Mouse (Mus musculus) midbrain, embryonic 16.5 days (tissue): ENCODE measurements at regions not wholly inside any gene's neighbourhood (a gene's known extent, or its start where the extent isn't known, plus 50 kb on each side); places are given as distances from the start of the nearest gene placed in this dataset.

Source experiments
- ATAC-seq: fragments of 200-750 bp; cut with Nextera tagmentation; 2 replicates; pipeline ENCODE4 v1.8.0; 2017; ENCODE audit warnings: moderate TSS enrichment
- H3K27ac ChIP-seq: fragments of 300-500 bp; sonication (generic); 2 replicates; pipeline ENCODE4 v1.5.1; 2014; ENCODE audit warnings: mild to moderate bottlenecking, low read length, mixed read lengths
- H3K27me3 ChIP-seq: fragments of 300-500 bp; sonication (generic); 2 replicates; pipeline ENCODE4 v1.6.1; 2014; ENCODE audit warnings: low read depth, low read length, mixed read lengths; ENCODE audit not compliant: control insufficient read depth, insufficient read depth
- H3K36me3 ChIP-seq: fragments of 300-500 bp; sonication (generic); 2 replicates; pipeline ENCODE4 v1.6.1; 2014; ENCODE audit warnings: mild to moderate bottlenecking, low read length, moderate library complexity, mixed read lengths; ENCODE audit not compliant: control insufficient read depth, insufficient read depth
- H3K4me1 ChIP-seq: fragments of 300-500 bp; sonication (generic); 2 replicates; pipeline ENCODE4 v1.6.1; 2014; ENCODE audit warnings: mild to moderate bottlenecking, low read length, mixed read lengths; ENCODE audit not compliant: control insufficient read depth, insufficient read depth
- H3K4me2 ChIP-seq: fragments of 300-500 bp; sonication (generic); 2 replicates; pipeline ENCODE4 v1.6.1; 2014; ENCODE audit warnings: mild to moderate bottlenecking, low read length, mixed read lengths
- H3K4me3 ChIP-seq: fragments of 300-500 bp; sonication (generic); 2 replicates; pipeline ENCODE4 v1.5.1; 2014; ENCODE audit warnings: low read depth, mild to moderate bottlenecking, low read length, moderate library complexity, mixed read lengths
- H3K9ac ChIP-seq: fragments of 300-500 bp; sonication (generic); 2 replicates; pipeline ENCODE4 v1.6.1; 2014; ENCODE audit warnings: low read depth, low read length, mixed read lengths
- H3K9me3 ChIP-seq: fragments of 300-500 bp; sonication (generic); replicated peaks from 2 replicates; pipeline ENCODE4 v1.6.1; 2014; ENCODE audit warnings: mild to moderate bottlenecking, low read length, mixed read lengths; ENCODE audit not compliant: control insufficient read depth, poor library complexity, severe bottlenecking
- WGBS: fragments of 180-500 bp; shearing (Covaris S2); extraction: QIAGEN DNeasy Blood & Tissue Kit; methylation state at CpG from one replicate; pipeline ENCODE4 v1.1.7; 2014; 5-methylcytosine and 5-hydroxymethylcytosine counted together

- no peak for ATAC-seq
- no peaks in the 10 kb centered on the region for H3K36me3 ChIP-seq
- H3K9me3 ChIP-seq = no peaks in the 10 kb centered on the region
- WGBS = 82% methylated on average over 3 of the region's 3 CpGs
- no peaks in the 10 kb centered on the region for H3K27me3 ChIP-seq
- H3K4me2 ChIP-seq = no peak overlapping the region
- no peak overlapping the region for H3K9ac ChIP-seq
- H3K27ac ChIP-seq = no peak overlapping the region
- no peaks in the 10 kb centered on the region for H3K4me1 ChIP-seq
- H3K4me3 ChIP-seq = no peak overlapping the region
Measured at GRCm38 (mm10) chr6:35705587-35705986, 165.9 kb upstream of the Mtpn start.

GRCm38 (mm10) chr6:35667062-35667461, 127.4 kb upstream of the Mtpn start:
- H3K4me2 ChIP-seq = no peak overlapping the region
- H3K27me3 ChIP-seq = no peaks in the 10 kb centered on the region
- H3K9me3 ChIP-seq = no peaks in the 10 kb centered on the region
- H3K4me3 ChIP-seq = no peak overlapping the region
- H3K36me3 ChIP-seq = no peaks in the 10 kb centered on the region
- H3K4me1 ChIP-seq = no peaks in the 10 kb centered on the region
- H3K27ac ChIP-seq = no peak overlapping the region
- ATAC-seq = no peak
- 96% methylated on average over 2 of the region's 2 CpGs for WGBS
- no peak overlapping the region for H3K9ac ChIP-seq

GRCm38 (mm10) chr6:35651401-35651800, 111.7 kb upstream of the Mtpn start:
- H3K9ac ChIP-seq = no peak overlapping the region
- ATAC-seq = no peak
- no peak overlapping the region for H3K4me3 ChIP-seq
- 83% methylated on average over 4 of the region's 4 CpGs for WGBS
- H3K4me1 ChIP-seq = no peaks in the 10 kb centered on the region
- H3K4me2 ChIP-seq = no peak overlapping the region
- no peaks in the 10 kb centered on the region for H3K36me3 ChIP-seq
- no peak overlapping the region for H3K27ac ChIP-seq
- no peaks in the 10 kb centered on the region for H3K9me3 ChIP-seq
- no peaks in the 10 kb centered on the region for H3K27me3 ChIP-seq

- no peak for ATAC-seq
- no peaks in the 10 kb centered on the region for H3K36me3 ChIP-seq
- WGBS = 92% methylated on average over 7 of the region's 7 CpGs
- no peaks in the 10 kb centered on the region for H3K4me1 ChIP-seq
- H3K9me3 ChIP-seq = no peaks in the 10 kb centered on the region
- no peak overlapping the region for H3K9ac ChIP-seq
- H3K27ac ChIP-seq = no peak overlapping the region
- H3K4me3 ChIP-seq = no peak overlapping the region
- no peaks in the 10 kb centered on the region for H3K27me3 ChIP-seq
- no peak overlapping the region for H3K4me2 ChIP-seq
Measured at GRCm38 (mm10) chr6:35645210-35645609, 105.5 kb upstream of the Mtpn start.

GRCm38 (mm10) chr6:35640672-35641071, 101.0 kb upstream of the Mtpn start:
- Histone ChIP-seq H3K4me2 (no peak overlapping the region), H3K27me3 (no peaks in the 10 kb centered on the region)
- no peak for ATAC-seq

GRCm38 (mm10) chr6:35608336-35608735, 68.6 kb upstream of the Mtpn start:
- Histone ChIP-seq H3K4me3 (no peak overlapping the region), H3K9ac (no peak overlapping the region), H3K27me3 (no peaks in the 10 kb centered on the region), H3K4me2 (no peak overlapping the region), H3K36me3 (no peaks in the 10 kb centered on the region), H3K27ac (no peak overlapping the region), H3K9me3 (no peaks in the 10 kb centered on the region), H3K4me1 (no peaks in the 10 kb centered on the region)
- WGBS = 86% methylated on average over 2 of the region's 2 CpGs
- no peak for ATAC-seq

More at GRCm38 (mm10) chr6:35640672-35641071, 101.0 kb upstream of the Mtpn start:
- H3K9ac ChIP-seq = no peak overlapping the region
- no peaks in the 10 kb centered on the region for H3K4me1 ChIP-seq
- H3K36me3 ChIP-seq = no peaks in the 10 kb centered on the region
- no peak overlapping the region for H3K27ac ChIP-seq
- H3K9me3 ChIP-seq = no peaks in the 10 kb centered on the region
- no peak overlapping the region for H3K4me3 ChIP-seq

- ATAC-seq = no peak
- Histone ChIP-seq H3K4me3 (no peak overlapping the region), H3K27me3 (no peaks in the 10 kb centered on the region), H3K27ac (no peak overlapping the region), H3K4me1 (no peaks in the 10 kb centered on the region), H3K9ac (no peak overlapping the region), H3K36me3 (no peaks in the 10 kb centered on the region), H3K4me2 (no peak overlapping the region), H3K9me3 (no peaks in the 10 kb centered on the region)
- WGBS = 75% methylated on average over 3 of the region's 3 CpGs
Measured at GRCm38 (mm10) chr6:35605100-35605499, 65.4 kb upstream of the Mtpn start.

GRCm38 (mm10) chr6:35601373-35601772, 61.7 kb upstream of the Mtpn start:
- Histone ChIP-seq H3K4me2 (no peak overlapping the region), H3K27me3 (no peaks in the 10 kb centered on the region)
- WGBS = 94% methylated on average over 1 of the region's 1 CpGs

GRCm38 (mm10) chr6:35599841-35600240, 60.2 kb upstream of the Mtpn start:
- Histone ChIP-seq H3K9ac (no peak overlapping the region), H3K27ac (no peak overlapping the region), H3K36me3 (no peaks in the 10 kb centered on the region), H3K4me1 (no peaks in the 10 kb centered on the region), H3K4me2 (no peak overlapping the region), H3K27me3 (no peaks in the 10 kb centered on the region), H3K4me3 (no peak overlapping the region), H3K9me3 (no peaks in the 10 kb centered on the region)
- 59% methylated on average over 1 of the region's 1 CpGs for WGBS
- no peak for ATAC-seq

More at GRCm38 (mm10) chr6:35601373-35601772, 61.7 kb upstream of the Mtpn start:
- no peaks in the 10 kb centered on the region for H3K9me3 ChIP-seq
- no peak overlapping the region for H3K4me3 ChIP-seq
- no peak overlapping the region for H3K27ac ChIP-seq
- no peak overlapping the region for H3K9ac ChIP-seq
- no peaks in the 10 kb centered on the region for H3K36me3 ChIP-seq
- no peaks in the 10 kb centered on the region for H3K4me1 ChIP-seq
- no peak for ATAC-seq
